Mouse (Mus musculus) heart, postnatal 25 days (tissue): ENCODE results near the gene Ugp2. TPM values are rescaled to one million over a fixed set of nuclear protein-coding genes. Genes with fewer than 3 reads are reported as not detected.

ENCODE experiments used
- microRNA-seq: library from miRNA; unstranded; fragments of <30 nt; microRNA quantifications from one replicate; pipeline ENCODE4 v1.2.0, GENCODE M21; 2022
- total RNA-seq, 2 experiments: library from RNA; stranded (reverse); gene quantifications; 2 replicates each; pipeline ENCODE4 v1.2.3; 2021

Gene Ugp2
- total RNA-seq, 2 experiments from 2014 or later = 206 to 224 TPM

Small RNA genes lying within 50 kb of the gene (microRNA-seq; reads per million reads assigned to microRNA genes)
- 0.83 reads per million for gene Mir1933

Other genes with a start within 250 kb of the Ugp2 start
- gene Vps54, start 131.9 kb downstream of the Ugp2 start, total RNA-seq = 10 to 100 TPM; 18.0 to 18.2 TPM
- gene Wdpcp, start 201.0 kb upstream of the Ugp2 start, total RNA-seq = 1 to 10 TPM; 3.7 to 4.0 TPM
- gene Mdh1, start 201.2 kb upstream of the Ugp2 start, total RNA-seq = 1,000 to 10,000 TPM; 2,362 to 2,650 TPM